Mouse (Mus musculus) intestine, embryonic 15.5 days (tissue): ENCODE measurements around the gene Cryzl2. TPM values are rescaled to one million over a fixed set of nuclear protein-coding genes. Genes with fewer than 3 reads are reported as not detected.

Experiments
- ATAC-seq: fragments of 200-750 bp; cut with Nextera tagmentation; 2 replicates; pipeline ENCODE4 v1.8.0; 2017; ENCODE audit warnings: moderate TSS enrichment, moderate library complexity
- H3K27ac ChIP-seq: fragments of 300-500 bp; sonication (generic); 2 replicates; pipeline ENCODE4 v1.5.1; 2015; ENCODE audit warnings: mild to moderate bottlenecking, inconsistent platforms
- H3K27me3 ChIP-seq: fragments of 300-500 bp; sonication (generic); replicated peaks from 2 replicates; pipeline ENCODE4 v1.6.1; 2015; ENCODE audit warnings: inconsistent platforms
- H3K36me3 ChIP-seq: fragments of 300-500 bp; sonication (generic); 2 replicates; pipeline ENCODE4 v1.6.1; 2015; ENCODE audit warnings: inconsistent platforms
- H3K4me1 ChIP-seq: fragments of 300-500 bp; sonication (generic); replicated peaks from 2 replicates; pipeline ENCODE4 v1.6.1; 2015; ENCODE audit warnings: inconsistent platforms
- H3K4me2 ChIP-seq: fragments of 300-500 bp; sonication (generic); replicated peaks from 2 replicates; pipeline ENCODE4 v1.6.1; 2015; ENCODE audit warnings: mild to moderate bottlenecking, inconsistent platforms
- H3K4me3 ChIP-seq: fragments of 300-500 bp; sonication (generic); replicated peaks from 2 replicates; pipeline ENCODE4 v1.5.1; 2015; ENCODE audit warnings: inconsistent platforms
- H3K9ac ChIP-seq: fragments of 300-500 bp; sonication (generic); 2 replicates; pipeline ENCODE4 v1.6.1; 2015; ENCODE audit warnings: inconsistent platforms
- H3K9me3 ChIP-seq: fragments of 300-500 bp; sonication (generic); 2 replicates; pipeline ENCODE4 v1.6.1; 2016; ENCODE audit warnings: inconsistent platforms
- WGBS: fragments of 180-500 bp; shearing (Covaris S2); methylation state at CpG from one replicate; pipeline ENCODE4 v1.1.7; 2015; 5-methylcytosine and 5-hydroxymethylcytosine counted together
- polyA plus RNA-seq: library from polyadenylated mRNA; unstranded; fragments of >200 nt; fragmentation: Nextera tagmentation; extraction: Ambion mirVana; gene quantifications from 2 replicates; pipeline ENCODE4 v1.2.1, GENCODE M21; 2015

Cryzl2 gene
- polyA plus RNA-seq, 1 experiment from 2014 or later = 9.3 TPM

DNA sequence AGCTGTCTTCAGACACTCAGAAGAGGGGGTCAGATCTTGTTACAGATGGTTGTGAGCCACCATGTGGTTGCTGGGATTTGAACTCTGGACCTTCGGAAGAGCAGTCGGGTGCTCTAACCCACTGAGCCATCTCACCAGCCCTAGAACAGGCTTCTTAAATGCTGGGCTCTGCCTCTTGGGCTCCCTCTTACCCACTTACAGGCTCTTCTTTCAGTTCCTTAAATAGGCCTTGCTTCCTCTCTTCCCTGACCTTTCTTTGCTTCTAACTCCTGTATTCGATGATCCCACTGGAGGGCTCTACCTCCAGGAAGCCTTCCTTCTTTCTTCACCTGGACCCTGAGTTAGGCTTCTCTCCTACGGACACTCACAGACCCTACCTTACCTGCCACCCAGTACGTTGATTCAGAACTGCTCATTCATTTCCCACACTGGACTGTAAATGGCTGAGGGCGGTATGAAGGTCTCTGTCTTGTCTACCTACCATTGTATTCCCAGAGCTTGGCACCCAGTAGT lies 12.9 kb upstream of the Cryzl2 start:
- H3K36me3 ChIP-seq = no peaks in the 10 kb centered on the region
- no peak overlapping the region for H3K4me3 ChIP-seq
- no peak overlapping the region for H3K9ac ChIP-seq
- peaks cover 10% of the 10 kb centered on the region; the same call in 1 of the 2 replicates for H3K4me1 ChIP-seq
- H3K4me2 ChIP-seq = no peak overlapping the region
- 89% methylated on average over 6 of the region's 6 CpGs for WGBS
- no peaks in the 10 kb centered on the region for H3K27me3 ChIP-seq
- ATAC-seq = no peak
- H3K9me3 ChIP-seq = no peaks in the 10 kb centered on the region
- H3K27ac ChIP-seq = no peak overlapping the region

DNA sequence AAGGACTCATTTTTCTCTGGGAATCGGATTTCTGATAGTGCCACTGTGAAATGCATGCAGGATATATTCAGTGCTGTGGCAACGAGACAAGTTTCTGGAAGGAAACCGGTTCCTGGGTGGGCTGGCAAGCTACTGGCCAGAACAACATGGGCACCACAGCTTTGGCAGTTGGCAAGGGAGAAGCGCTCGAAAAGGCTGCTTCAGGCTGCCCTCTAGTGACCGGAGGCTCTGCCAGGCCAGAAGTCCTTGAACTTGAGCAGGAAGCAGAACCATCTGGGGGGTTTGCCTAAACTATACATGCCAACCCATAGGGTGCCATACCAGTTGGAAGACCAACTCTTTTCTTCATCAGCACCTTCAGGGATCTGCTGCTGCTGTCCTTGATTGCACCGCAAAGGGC lies 12.1 kb upstream of the Cryzl2 start:
- H3K9ac ChIP-seq = no peak overlapping the region
- H3K4me3 ChIP-seq = no peak overlapping the region
- no peaks in the 10 kb centered on the region for H3K9me3 ChIP-seq
- WGBS = 76% methylated on average over 7 of the region's 7 CpGs
- H3K27me3 ChIP-seq = no peaks in the 10 kb centered on the region
- H3K27ac ChIP-seq = no peak overlapping the region
- peaks cover 10% of the 10 kb centered on the region; the same call in 1 of the 2 replicates for H3K4me1 ChIP-seq
- ATAC-seq = no peak
- H3K4me2 ChIP-seq = no peak overlapping the region
- no peaks in the 10 kb centered on the region for H3K36me3 ChIP-seq

DNA sequence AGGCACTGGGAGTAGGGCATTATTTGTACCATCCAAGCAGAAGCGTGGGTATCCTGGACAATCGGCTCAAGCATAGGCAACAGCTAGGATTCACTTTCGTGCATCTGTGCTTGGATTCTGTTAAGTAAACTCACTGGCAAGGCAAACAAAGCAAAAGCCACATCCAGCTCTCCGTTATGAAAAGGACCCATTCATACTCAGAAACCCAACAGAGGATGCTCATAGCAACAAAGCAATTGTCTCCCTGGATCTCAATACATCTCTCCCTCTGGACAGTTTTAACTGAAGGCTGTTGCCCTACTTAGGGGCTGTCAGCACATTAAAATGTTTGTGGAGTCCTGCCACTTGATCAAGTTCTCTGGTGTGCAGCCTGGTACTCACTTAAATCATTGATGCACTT lies 11.2 kb upstream of the Cryzl2 start:
- Histone ChIP-seq H3K4me3 (no peak overlapping the region), H3K27me3 (no peaks in the 10 kb centered on the region), H3K9me3 (no peaks in the 10 kb centered on the region), H3K27ac (no peak overlapping the region), H3K4me2 (no peak overlapping the region), H3K36me3 (no peaks in the 10 kb centered on the region), H3K4me1 (peaks cover 10% of the 10 kb centered on the region; the same call in 1 of the 2 replicates), H3K9ac (no peak overlapping the region)
- ATAC-seq = no peak
- 57% methylated on average over 4 of the region's 4 CpGs for WGBS

DNA sequence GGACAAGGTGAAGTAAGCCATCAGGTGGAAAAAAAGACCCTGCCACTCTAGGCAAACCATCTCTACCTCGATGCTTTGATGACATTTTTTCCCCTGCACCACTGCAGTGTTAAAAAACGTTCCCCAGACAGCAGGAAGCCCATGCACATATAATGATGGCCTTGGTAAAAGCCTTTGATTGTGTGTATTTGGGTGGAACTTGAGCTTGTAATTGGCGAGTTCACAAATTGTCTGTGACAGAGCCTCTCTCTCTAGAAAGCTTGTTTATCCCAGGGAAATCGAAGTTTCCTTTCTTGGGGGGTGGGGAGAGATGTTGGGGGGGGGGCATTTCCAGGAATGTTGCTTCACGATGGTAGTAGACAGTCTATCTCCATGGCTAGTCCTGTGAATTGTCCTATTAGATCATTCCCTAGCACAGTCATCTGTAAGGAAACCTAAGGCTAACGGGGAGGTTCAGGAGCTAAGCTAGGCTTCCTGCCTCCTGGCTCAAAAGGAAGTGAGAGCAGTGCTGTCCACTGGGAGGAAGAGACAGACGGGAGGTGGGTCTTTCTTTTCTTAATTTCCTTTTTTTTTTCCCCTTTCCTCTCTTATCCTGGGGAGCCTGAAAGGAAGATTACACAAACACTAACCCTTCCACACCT lies 10.1 kb upstream of the Cryzl2 start:
- no peaks in the 10 kb centered on the region for H3K9me3 ChIP-seq
- no peak overlapping the region for H3K27ac ChIP-seq
- no peak for ATAC-seq
- no peak overlapping the region for H3K4me3 ChIP-seq
- 33% methylated on average over 7 of the region's 7 CpGs for WGBS
- H3K4me1 ChIP-seq = peaks cover 10% of the 10 kb centered on the region; the same call in 1 of the 2 replicates
- H3K4me2 ChIP-seq = no peak overlapping the region
- H3K36me3 ChIP-seq = no peaks in the 10 kb centered on the region
- H3K27me3 ChIP-seq = no peaks in the 10 kb centered on the region
- no peak overlapping the region for H3K9ac ChIP-seq

DNA sequence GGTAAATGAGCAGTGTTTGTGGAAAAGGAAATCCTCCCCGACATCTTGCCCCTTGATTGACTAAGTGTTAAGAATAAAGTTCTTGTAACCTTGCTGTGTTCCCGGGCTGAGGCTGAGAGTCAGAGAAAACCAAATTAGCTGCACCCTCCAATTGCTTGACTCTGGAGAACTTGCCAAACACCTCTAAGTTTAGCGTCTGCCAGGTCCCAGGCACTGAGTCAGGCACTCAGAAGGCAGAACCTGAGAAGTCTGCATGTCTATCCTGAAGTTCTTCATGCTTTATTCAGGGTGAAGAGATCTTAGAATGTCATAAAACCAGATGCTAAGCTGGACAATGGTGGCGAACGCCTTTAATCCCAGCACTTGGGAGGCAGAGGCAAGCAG lies 9.6 kb upstream of the Cryzl2 start:
- Histone ChIP-seq H3K4me2 (no peak overlapping the region), H3K9ac (no peak overlapping the region), H3K27me3 (no peaks in the 10 kb centered on the region), H3K9me3 (no peaks in the 10 kb centered on the region), H3K4me3 (no peak overlapping the region), H3K4me1 (peaks cover 10% of the 10 kb centered on the region; the same call in 1 of the 2 replicates), H3K36me3 (no peaks in the 10 kb centered on the region), H3K27ac (no peak overlapping the region)
- 66% methylated on average over 5 of the region's 5 CpGs for WGBS
- no peak for ATAC-seq

DNA sequence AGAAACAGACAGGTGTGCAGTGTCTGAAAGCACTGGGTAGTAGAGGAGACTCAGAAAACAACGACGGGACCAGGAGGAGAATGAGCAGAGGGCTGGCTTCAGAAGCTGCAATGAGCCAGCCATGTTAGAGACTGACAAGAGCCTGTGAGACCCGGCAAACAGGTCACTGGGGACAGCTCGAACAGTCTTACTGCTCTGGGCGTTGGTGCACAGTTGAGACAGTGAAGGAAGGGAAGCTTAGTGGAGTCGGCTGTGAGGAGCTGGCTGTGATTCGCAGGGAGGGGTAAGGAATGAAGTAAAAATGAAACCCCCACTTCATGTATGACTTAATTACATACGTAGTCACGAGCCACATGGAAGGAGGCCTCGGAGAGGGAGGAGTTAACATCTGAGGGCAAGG lies 8.8 kb upstream of the Cryzl2 start:
- no peaks in the 10 kb centered on the region for H3K9me3 ChIP-seq
- H3K9ac ChIP-seq = no peak overlapping the region
- H3K4me2 ChIP-seq = peak overlapping the region; percentile 54
- H3K4me1 ChIP-seq = peaks cover 7% of the 10 kb centered on the region; the same call in 1 of the 2 replicates
- H3K27ac ChIP-seq = no peak overlapping the region
- no peaks in the 10 kb centered on the region for H3K27me3 ChIP-seq
- peak; percentile 63 for ATAC-seq
- 22% methylated on average over 10 of the region's 10 CpGs for whole genome bisulfite sequencing
- H3K4me3 ChIP-seq = peak overlapping the region; percentile 3; the same call in 1 of the 2 replicates
- H3K36me3 ChIP-seq = no peaks in the 10 kb centered on the region

DNA sequence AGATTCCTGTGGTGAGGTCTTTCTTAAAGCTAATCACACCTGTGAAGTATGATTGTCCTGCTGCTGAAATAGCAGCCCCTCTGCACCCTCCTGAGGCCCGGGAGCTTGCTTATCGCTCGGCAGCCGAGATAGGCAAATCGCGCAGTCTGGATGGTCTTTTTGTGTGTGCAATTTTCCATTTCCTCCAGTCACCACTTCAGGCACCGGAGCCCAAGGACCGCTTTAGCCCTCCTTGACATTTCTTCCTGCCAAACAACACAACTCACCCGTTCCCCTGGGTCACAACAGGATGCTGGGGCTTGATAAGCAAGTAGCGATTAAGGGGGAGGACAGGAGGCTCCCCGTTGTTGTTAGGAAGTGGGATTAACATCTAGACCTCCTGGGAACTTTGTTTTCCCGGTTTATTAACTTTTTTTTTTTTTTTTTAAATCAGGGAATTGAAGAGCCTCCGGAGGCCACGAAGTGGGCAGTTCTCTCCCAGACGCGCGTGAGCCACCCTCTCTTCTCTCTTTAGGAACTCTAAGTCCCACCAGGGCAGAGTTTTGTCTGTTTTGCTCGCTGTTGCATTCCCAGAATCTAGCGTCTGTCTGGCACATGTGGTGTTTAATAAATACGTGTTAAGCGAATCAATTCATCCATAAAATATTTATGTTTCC lies 8.3 kb upstream of the Cryzl2 start:
- Histone ChIP-seq H3K9ac (no peak overlapping the region), H3K9me3 (no peaks in the 10 kb centered on the region), H3K4me2 (peak overlapping the region; percentile 54), H3K27ac (no peak overlapping the region), H3K27me3 (no peaks in the 10 kb centered on the region), H3K4me1 (peaks cover 7% of the 10 kb centered on the region; the same call in 1 of the 2 replicates), H3K36me3 (no peaks in the 10 kb centered on the region), H3K4me3 (peak overlapping the region; percentile 3; the same call in 1 of the 2 replicates)
- WGBS = 11% methylated on average over 21 of the region's 21 CpGs
- peak; percentile 58 for ATAC-seq

DNA sequence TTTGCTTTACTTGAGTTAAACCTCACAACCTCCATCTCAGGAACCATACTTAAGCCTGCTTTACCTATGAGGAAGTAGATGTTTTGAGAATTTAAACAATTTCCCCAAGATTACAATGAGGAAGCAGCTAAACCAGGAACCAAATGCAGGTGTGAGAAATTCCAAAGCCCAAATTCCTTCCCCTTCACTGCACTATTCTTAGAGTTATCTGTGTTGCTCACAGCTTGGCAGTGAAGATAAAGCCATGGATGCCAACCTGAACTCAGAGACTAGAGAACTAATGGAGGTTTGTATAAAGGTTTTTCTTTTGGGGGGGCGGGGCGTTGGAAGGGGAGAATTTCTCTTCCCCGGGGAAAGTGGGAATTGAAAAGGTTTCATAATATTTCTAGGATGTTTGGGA lies 6.1 kb upstream of the Cryzl2 start:
- H3K36me3 ChIP-seq = no peaks in the 10 kb centered on the region
- no peak overlapping the region for H3K4me3 ChIP-seq
- no peaks in the 10 kb centered on the region for H3K27me3 ChIP-seq
- H3K9me3 ChIP-seq = no peaks in the 10 kb centered on the region
- WGBS = 91% methylated on average over 3 of the region's 3 CpGs
- no peak overlapping the region for H3K4me2 ChIP-seq
- no peak overlapping the region for H3K9ac ChIP-seq
- H3K4me1 ChIP-seq = peaks cover 7% of the 10 kb centered on the region; the same call in 1 of the 2 replicates
- H3K27ac ChIP-seq = no peak overlapping the region
- no peak for ATAC-seq

DNA sequence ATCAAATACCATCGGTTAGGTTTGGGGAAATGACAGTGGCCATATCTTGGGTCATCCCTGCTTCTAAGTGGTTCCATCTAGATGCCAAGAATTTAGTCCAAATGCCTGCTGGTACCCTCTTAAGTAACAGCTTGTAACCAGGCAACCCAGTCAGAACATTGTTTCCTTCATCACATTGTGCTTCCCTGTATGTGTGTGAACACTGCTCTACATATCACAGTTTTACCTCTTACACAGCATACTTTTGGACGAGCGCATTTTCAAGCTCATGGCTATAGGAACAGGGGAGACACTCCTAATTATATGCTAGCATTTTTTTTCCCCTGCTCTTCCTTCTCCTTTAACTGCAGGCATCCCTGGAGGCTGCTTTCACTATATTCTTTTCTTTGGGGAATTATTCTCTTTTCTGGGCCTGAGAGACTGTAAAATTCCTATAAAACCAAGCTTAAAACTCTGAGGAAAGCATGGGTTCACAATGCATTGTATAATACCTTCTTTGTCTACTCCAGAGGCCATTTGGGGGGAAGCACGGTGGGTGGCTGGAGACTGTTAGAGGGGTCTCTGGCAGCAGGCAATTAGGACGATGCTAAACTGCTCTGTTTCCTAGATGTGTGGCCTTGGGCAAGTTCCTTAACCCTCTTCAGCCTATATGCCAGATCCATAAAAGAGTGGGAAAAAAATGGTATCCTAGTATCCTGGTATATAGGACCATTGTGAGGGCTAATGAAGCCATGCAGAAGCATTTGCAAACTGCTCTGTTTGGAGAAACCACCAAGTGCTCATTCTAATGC lies 5.4 kb upstream of the Cryzl2 start:
- H3K9ac ChIP-seq = no peak overlapping the region
- no peaks in the 10 kb centered on the region for H3K36me3 ChIP-seq
- H3K4me2 ChIP-seq = no peak overlapping the region
- no peak overlapping the region for H3K27ac ChIP-seq
- 76% methylated on average over 5 of the region's 5 CpGs for WGBS
- H3K4me1 ChIP-seq = peaks cover 7% of the 10 kb centered on the region; the same call in 1 of the 2 replicates
- ATAC-seq = no peak
- no peak overlapping the region for H3K4me3 ChIP-seq
- no peaks in the 10 kb centered on the region for H3K9me3 ChIP-seq
- H3K27me3 ChIP-seq = no peaks in the 10 kb centered on the region

DNA sequence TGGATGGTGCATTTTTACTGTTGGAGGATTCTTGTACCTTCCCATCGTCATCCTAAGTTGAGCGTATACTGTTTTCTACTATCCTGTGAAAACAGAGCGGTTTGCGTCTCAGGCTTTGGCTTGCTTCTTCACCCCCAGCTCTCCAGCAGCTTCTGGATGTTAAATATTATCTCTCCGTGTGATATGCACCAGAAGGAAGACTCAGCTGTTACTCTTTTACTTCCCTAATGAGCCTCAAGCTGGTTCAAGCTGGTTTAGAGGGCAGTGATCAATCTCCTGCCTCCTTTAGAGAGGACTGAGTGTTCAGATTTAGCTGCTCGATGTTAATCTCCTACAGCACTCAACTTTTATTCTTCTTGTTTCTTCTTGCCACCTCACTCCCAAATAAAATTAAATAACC lies 3.5 kb upstream of the Cryzl2 start:
- Histone ChIP-seq H3K36me3 (no peaks in the 10 kb centered on the region), H3K4me1 (peaks cover 2% of the 10 kb centered on the region; the same call in 1 of the 2 replicates), H3K4me3 (no peak overlapping the region), H3K9ac (no peak overlapping the region), H3K27ac (no peak overlapping the region), H3K9me3 (no peaks in the 10 kb centered on the region), H3K27me3 (no peaks in the 10 kb centered on the region), H3K4me2 (no peak overlapping the region)
- no peak for ATAC-seq
- 66% methylated on average over 6 of the region's 6 CpGs for WGBS

DNA sequence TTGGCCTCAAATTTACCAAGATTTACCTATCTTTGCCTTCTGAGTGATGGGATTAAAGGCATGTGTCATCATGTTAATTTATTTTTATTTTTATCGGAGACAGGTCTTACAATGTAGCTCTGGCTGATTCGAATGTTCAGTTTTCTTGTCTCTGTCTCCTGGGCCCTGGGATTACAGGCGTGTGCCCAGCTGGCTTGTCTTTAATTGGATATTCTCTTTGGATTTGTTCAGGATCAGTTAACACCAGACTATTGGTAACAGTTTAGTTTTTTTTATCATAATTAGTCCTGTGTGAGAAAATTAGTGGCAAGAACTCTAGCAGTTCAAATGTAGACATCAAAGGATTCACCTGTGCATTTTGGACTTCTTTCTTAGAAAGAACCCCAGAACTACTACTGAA lies 588 bp upstream of the Cryzl2 start:
- Histone ChIP-seq H3K4me1 (no peaks in the 10 kb centered on the region), H3K4me2 (no peak overlapping the region), H3K36me3 (no peaks in the 10 kb centered on the region), H3K4me3 (no peak overlapping the region), H3K27me3 (no peaks in the 10 kb centered on the region), H3K27ac (no peak overlapping the region), H3K9ac (no peak overlapping the region), H3K9me3 (no peaks in the 10 kb centered on the region)
- 94% methylated on average over 3 of the region's 3 CpGs for WGBS
- ATAC-seq = no peak

DNA sequence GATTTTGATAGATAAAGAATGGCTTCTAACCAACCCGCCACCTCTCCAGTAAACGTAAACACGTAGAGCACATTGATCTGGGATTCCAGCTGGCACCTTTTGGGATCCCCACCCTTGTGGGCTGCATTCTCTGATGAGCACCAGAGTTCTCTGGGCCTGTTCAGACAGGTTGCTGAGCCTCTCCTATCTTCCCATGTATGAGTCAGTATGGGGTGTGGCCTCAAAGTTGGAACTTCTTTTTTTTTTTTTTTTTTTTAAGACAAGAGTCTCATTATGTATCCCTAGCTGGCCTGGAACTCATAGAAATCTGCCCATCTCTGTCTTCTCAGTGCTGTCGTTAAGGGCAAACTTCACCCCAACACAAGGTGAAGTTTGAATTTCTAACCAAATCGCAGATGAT lies 1.5 kb downstream of the Cryzl2 start:
- Histone ChIP-seq H3K9ac (no peak overlapping the region), H3K4me1 (no peaks in the 10 kb centered on the region), H3K4me3 (no peak overlapping the region), H3K4me2 (no peak overlapping the region), H3K27me3 (no peaks in the 10 kb centered on the region), H3K36me3 (no peaks in the 10 kb centered on the region), H3K9me3 (no peaks in the 10 kb centered on the region), H3K27ac (no peak overlapping the region)
- WGBS = 89% methylated on average over 5 of the region's 5 CpGs
- no peak for ATAC-seq
